Mouse (Mus musculus) midbrain, postnatal 0 days (tissue): ENCODE measurements around the gene Pwp1. TPM values are rescaled to one million over a fixed set of nuclear protein-coding genes. Genes with fewer than 3 reads are reported as not detected.
A peak's percentile ranks its signal among the peaks of the same experiment; 100 is the strongest.

ENCODE experiments used
- ATAC-seq: fragments of 200-750 bp; cut with Nextera tagmentation; 2 replicates; pipeline ENCODE4 v1.8.0; 2017; ENCODE audit warnings: moderate number of reproducible peaks, mild to moderate bottlenecking, moderate TSS enrichment, moderate library complexity; ENCODE audit not compliant: low FRiP score
- DNase-seq: peaks from one replicate; pipeline ENCODE4 v3.0.0-alpha.2; 2015; ENCODE audit warnings: low spot score
- H3K27ac ChIP-seq: fragments of 300-500 bp; sonication (generic); 2 replicates; pipeline ENCODE4 v1.5.1; 2014; ENCODE audit warnings: low read depth, mild to moderate bottlenecking, low read length, mixed read lengths
- H3K27me3 ChIP-seq: fragments of 300-500 bp; sonication (generic); 2 replicates; pipeline ENCODE4 v1.6.1; 2014; ENCODE audit warnings: low read length, control low read depth, mixed read lengths; ENCODE audit not compliant: insufficient read depth
- H3K36me3 ChIP-seq: fragments of 300-500 bp; sonication (generic); 2 replicates; pipeline ENCODE4 v1.6.1; 2014; ENCODE audit warnings: low read length, control low read depth, mixed read lengths; ENCODE audit not compliant: insufficient read depth
- H3K4me1 ChIP-seq: fragments of 300-500 bp; sonication (generic); 2 replicates; pipeline ENCODE4 v1.6.1; 2014; ENCODE audit warnings: mild to moderate bottlenecking, control low read depth, antibody characterized with exemption, low read length, mixed read lengths; ENCODE audit not compliant: insufficient read depth
- H3K4me2 ChIP-seq: fragments of 300-500 bp; sonication (generic); 2 replicates; pipeline ENCODE4 v1.6.1; 2014; ENCODE audit warnings: low read depth, mild to moderate bottlenecking, low read length, mixed read lengths; ENCODE audit not compliant: poor library complexity, severe bottlenecking
- H3K4me3 ChIP-seq: fragments of 300-500 bp; sonication (generic); 2 replicates; pipeline ENCODE4 v1.5.1; 2014; ENCODE audit warnings: low read depth, mild to moderate bottlenecking, low read length, moderate library complexity
- H3K9ac ChIP-seq: fragments of 300-500 bp; sonication (generic); replicated peaks from 2 replicates; pipeline ENCODE4 v1.6.1; 2014; ENCODE audit warnings: mild to moderate bottlenecking, low read length, moderate library complexity, mixed read lengths; ENCODE audit not compliant: poor library complexity, severe bottlenecking
- H3K9me3 ChIP-seq: fragments of 300-500 bp; sonication (generic); 2 replicates; pipeline ENCODE4 v1.6.1; 2016; ENCODE audit warnings: low read length, control low read depth
- CTCF ChIP-seq: IDR thresholded peaks from 2 replicates; pipeline ENCODE4 v1.5.1; 2016; ENCODE audit warnings: antibody characterized with exemption, mild to moderate bottlenecking
- WGBS: fragments of 180-500 bp; shearing (Covaris S2); extraction: QIAGEN DNeasy Blood & Tissue Kit; methylation state at CpG from one replicate; pipeline ENCODE4 v1.1.7; 2014; 5-methylcytosine and 5-hydroxymethylcytosine counted together
- polyA plus RNA-seq: library from polyadenylated mRNA; unstranded; fragments of >200 nt; fragmentation: Nextera tagmentation; extraction: Ambion mirVana; gene quantifications from 2 replicates; pipeline ENCODE4 v1.2.1, GENCODE M21; 2015
- total RNA-seq: library from RNA; depleted of rRNA; stranded (reverse); fragments of >200 nt; gene quantifications from 2 replicates; pipeline ENCODE4 v1.2.3, GENCODE M21; 2014

Gene Pwp1
- total and polyA plus RNA-seq, 2 experiments from 2014 or later = 42.3 to 48.3 TPM

DNA sequence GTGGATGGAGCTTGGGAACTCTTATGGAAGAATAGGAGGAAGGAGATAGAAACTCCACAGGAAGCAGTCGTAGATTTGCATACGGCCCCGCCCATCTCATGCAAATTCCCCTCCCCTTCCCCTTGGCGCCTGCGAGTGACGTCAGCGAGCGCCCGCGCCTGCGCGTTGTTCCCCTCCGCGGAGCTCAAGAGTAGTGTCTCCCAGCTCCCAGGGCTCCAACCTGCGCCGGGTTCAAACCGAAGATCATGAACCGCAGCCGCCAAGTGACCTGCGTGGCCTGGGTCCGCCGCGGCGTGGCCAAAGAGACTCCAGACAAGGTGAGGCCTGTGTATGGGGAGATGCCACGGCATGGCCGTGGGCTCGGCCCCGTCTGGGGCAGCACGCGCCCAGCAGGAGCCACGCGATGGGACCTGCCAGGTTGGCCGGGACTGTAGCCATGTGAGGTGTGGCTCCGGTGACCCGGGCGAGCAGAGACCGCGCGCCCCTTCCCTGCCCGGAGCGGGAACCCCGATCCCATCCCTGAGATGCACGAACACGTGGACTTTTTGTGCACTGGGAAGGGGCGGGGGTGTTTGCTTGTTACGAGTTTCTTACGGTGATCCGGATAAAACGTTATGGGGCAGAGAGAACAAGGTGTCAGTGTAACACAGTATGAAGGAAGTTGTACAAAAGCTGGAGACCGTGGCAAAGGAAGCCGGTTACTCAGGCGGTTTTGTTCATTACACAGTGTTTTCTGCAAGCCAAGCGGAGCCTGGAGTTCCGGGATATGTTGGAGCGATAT is 42.6 kb downstream of the Pwp1 start:
- Histone ChIP-seq H3K9ac (peak overlapping the region; percentile 76), H3K27me3 (no peaks in the 10 kb centered on the region), H3K27ac (0 out of 2 replicates have a peak overlapping the region, but pooled peaks have one; percentile 18), H3K4me1 (peaks cover 4% of the 10 kb centered on the region; the same call in 1 of the 2 replicates), H3K4me3 (peak overlapping the region; percentile 100), H3K9me3 (no peaks in the 10 kb centered on the region), H3K4me2 (peak overlapping the region; percentile 82), H3K36me3 (peaks cover 16% of the 10 kb centered on the region)
- WGBS = under 1% methylated on average over 47 of the region's 55 CpGs
- TF ChIP-seq CTCF = 0 out of 2 replicates have a peak, but pooled peaks have one; percentile 1
- ATAC-seq (peak; percentile 96), DNase-seq (peak; percentile 91)

GRCm38 (mm10) chr10:85872479-85872773 is 43.1 kb downstream of the Pwp1 start:
- peak overlapping the region; percentile 82 for H3K4me2 ChIP-seq
- peak overlapping the region; percentile 100 for H3K4me3 ChIP-seq
- H3K9me3 ChIP-seq = no peaks in the 10 kb centered on the region
- peaks cover 4% of the 10 kb centered on the region; the same call in 1 of the 2 replicates for H3K4me1 ChIP-seq
- peak overlapping the region; percentile 76; the same call in 1 of the 2 replicates for H3K9ac ChIP-seq
- H3K27me3 ChIP-seq = no peaks in the 10 kb centered on the region
- peak; percentile 22; the same call in 1 of the 2 replicates for ATAC-seq
- H3K36me3 ChIP-seq = peaks cover 18% of the 10 kb centered on the region
- no peak for TF ChIP-seq CTCF
- no peak overlapping the region for H3K27ac ChIP-seq
- no peak for DNase-seq
- WGBS = 6% methylated on average over 5 of the region's 5 CpGs

- no peak for DNase-seq
- 92% methylated on average over 13 of the region's 13 CpGs for WGBS
Measured at GRCm38 (mm10) chr10:85873861-85874544, 44.7 kb downstream of the Pwp1 start.

GRCm38 (mm10) chr10:85875812-85876211 is 46.5 kb downstream of the Pwp1 start:
- Histone ChIP-seq H3K9me3 (no peaks in the 10 kb centered on the region), H3K9ac (no peak overlapping the region), H3K4me1 (peaks cover 4% of the 10 kb centered on the region; the same call in 1 of the 2 replicates), H3K27ac (no peak overlapping the region), H3K4me3 (no peak overlapping the region), H3K4me2 (no peak overlapping the region), H3K27me3 (no peaks in the 10 kb centered on the region), H3K36me3 (peaks cover 40% of the 10 kb centered on the region)
- DNase-seq = no peak
- 93% methylated on average over 5 of the region's 5 CpGs for WGBS
- no peak for TF ChIP-seq CTCF
- ATAC-seq = no peak

More at GRCm38 (mm10) chr10:85873861-85874544, 44.7 kb downstream of the Pwp1 start:
- Histone ChIP-seq H3K9me3 (no peaks in the 10 kb centered on the region), H3K36me3 (peaks cover 26% of the 10 kb centered on the region), H3K9ac (no peak overlapping the region), H3K4me1 (peaks cover 4% of the 10 kb centered on the region; the same call in 1 of the 2 replicates), H3K4me3 (no peak overlapping the region), H3K27me3 (no peaks in the 10 kb centered on the region), H3K4me2 (no peak overlapping the region), H3K27ac (no peak overlapping the region)
- TF ChIP-seq CTCF = no peak
- no peak for ATAC-seq

DNA sequence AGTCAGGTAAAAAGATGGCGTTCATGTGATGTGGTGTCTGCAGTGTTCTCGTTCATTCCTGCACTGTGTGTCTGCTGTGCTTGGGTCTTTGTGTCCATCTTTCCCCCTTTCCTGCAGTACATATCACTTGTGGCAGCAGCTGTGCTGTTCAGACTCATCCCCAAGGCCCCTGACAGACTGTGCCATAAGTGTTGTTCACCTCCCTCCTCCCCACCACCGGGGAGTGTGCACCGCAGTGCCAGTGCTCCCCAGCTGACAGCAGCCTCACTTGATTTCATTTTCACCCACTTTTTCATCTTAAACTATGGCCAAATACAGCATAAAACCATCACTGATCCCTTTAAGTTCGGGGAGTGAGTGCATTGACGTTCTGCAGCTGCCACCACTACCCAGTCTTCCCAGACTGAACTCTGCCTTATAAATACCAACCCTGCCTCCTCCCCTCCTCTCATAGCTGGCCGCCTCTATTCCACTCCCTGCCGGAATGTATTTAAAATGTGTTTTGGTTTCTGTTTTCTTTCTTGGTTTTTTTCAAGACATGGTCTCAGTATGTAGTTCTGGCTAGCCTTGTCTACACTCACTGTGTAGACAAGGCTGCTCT is 50.7 kb downstream of the Pwp1 start:
- no peak for TF ChIP-seq CTCF
- DNase-seq (no peak), ATAC-seq (no peak)
- H3K4me2 ChIP-seq = no peak overlapping the region
- no peak overlapping the region for H3K9ac ChIP-seq
- H3K27ac ChIP-seq = no peak overlapping the region
- H3K4me1 ChIP-seq = no peaks in the 10 kb centered on the region
- no peak overlapping the region for H3K4me3 ChIP-seq
- no peaks in the 10 kb centered on the region for H3K9me3 ChIP-seq
- peaks cover 71% of the 10 kb centered on the region for H3K36me3 ChIP-seq
- WGBS = 96% methylated on average over 8 of the region's 8 CpGs
- no peaks in the 10 kb centered on the region for H3K27me3 ChIP-seq
